Mouse (Mus musculus) megakaryocyte, adult 5-6 weeks (primary cell): ENCODE data around the gene Vmn2r51. TPM values are rescaled to one million over a fixed set of nuclear protein-coding genes. Genes with fewer than 3 reads are reported as not detected.
"Not testable (repeated sequence)": the region's sequence is repeated elsewhere in the genome, so short reads cannot be mapped to it uniquely, and the experiment has no call there.

ENCODE experiments used
- ATAC-seq: 2 replicates; pipeline ENCODE4 v1.8.0; 2016; ENCODE audit warnings: mild to moderate bottlenecking, inconsistent platforms; ENCODE audit not compliant: poor library complexity, severe bottlenecking
- total RNA-seq, 2 experiments: library from RNA; stranded (forward) in 1 of 2; stranded (reverse) in 1 of 2; fragments of 153-499, 151-499 nt in 1 of 2; fragments of 221-1000, 200-1000 nt in 1 of 2; gene quantifications; 2 replicates each; pipeline versions ENCODE4 v1.2.3 to v1.2.4; 2015 to 2017

Vmn2r51 gene
- total RNA-seq (2015) (not detected in 2 replicates), total RNA-seq (2017) (not detected in 2 replicates)

DNA sequence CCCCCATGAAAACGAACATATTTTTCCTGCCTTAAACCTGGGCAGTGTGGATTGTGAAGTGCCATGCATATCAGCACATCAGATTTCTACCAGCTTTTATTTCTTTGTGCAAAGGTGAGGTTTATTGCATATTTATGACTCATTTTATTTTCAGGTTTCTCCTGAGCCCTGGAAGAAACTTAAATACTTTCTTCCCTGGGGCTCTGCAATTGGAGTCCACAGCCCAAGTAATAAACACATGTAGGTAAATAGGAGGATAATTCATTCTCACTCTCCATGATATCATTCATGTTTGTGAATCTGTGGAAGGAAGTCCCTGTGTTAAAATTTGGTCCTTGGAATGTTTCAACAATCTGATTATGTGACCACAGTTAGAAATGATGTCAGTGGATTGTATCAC, at the start of gene Vmn2r51:
Gene Vmn2r51 (minus strand): TSS at position 101 of the 400 bp plus-strand sequence.
- ATAC-seq = not testable (repeated sequence)

DNA sequence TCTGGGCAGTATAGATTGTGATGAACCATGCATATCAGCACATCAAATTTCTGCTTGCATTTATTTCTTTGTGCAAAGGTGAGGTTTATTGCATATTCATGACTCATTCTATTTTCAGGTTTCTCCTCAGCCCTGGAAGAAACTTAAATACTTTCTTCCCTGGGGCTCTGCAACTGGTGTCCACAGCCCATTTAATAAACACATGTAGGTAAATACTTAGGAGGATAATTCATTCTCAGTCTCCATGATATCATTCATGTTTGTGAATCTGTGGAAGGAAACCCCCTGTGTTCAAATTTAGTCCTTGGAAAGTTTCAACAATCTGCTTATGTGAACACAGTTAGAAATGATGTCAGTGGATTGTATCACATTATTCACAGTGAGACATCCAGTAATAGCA, 52.3 kb downstream of the Vmn2r51 start, which contains the start of gene Vmn2r50:
Gene Vmn2r50 (minus strand): TSS at position 101 of the 400 bp plus-strand sequence.
- not testable (repeated sequence) for ATAC-seq

Other genes starting within 250 kb of the Vmn2r51 start
- not detected in 2 replicates for gene Vmn2r48, start 152.2 kb downstream of the Vmn2r51 start, total RNA-seq (2015)
- not detected in 2 replicates for gene Vmn2r48, start 152.2 kb downstream of the Vmn2r51 start, total RNA-seq (2017)
- gene Vmn2r49, start 113.5 kb downstream of the Vmn2r51 start, total RNA-seq (2015) = not detected in 2 replicates
- not detected in 2 replicates for gene Vmn2r49, start 113.5 kb downstream of the Vmn2r51 start, total RNA-seq (2017)
- gene Vmn2r50, start 52.4 kb downstream of the Vmn2r51 start, total RNA-seq (2015) = not detected in 2 replicates
- not detected in 2 replicates for gene Vmn2r50, start 52.4 kb downstream of the Vmn2r51 start, total RNA-seq (2017)
- gene Vmn2r52, start 70.8 kb upstream of the Vmn2r51 start, total RNA-seq (2015) = not detected in 2 replicates
- not detected in 2 replicates for gene Vmn2r52, start 70.8 kb upstream of the Vmn2r51 start, total RNA-seq (2017)
- not detected in 2 replicates for gene Vmn1r66, start 172.3 kb upstream of the Vmn2r51 start, total RNA-seq (2015)
- not detected in 2 replicates for gene Vmn1r66, start 172.3 kb upstream of the Vmn2r51 start, total RNA-seq (2017)